Comparison of ENCODE assay signal across 8 mouse cellular contexts in the genomic region with DNA sequence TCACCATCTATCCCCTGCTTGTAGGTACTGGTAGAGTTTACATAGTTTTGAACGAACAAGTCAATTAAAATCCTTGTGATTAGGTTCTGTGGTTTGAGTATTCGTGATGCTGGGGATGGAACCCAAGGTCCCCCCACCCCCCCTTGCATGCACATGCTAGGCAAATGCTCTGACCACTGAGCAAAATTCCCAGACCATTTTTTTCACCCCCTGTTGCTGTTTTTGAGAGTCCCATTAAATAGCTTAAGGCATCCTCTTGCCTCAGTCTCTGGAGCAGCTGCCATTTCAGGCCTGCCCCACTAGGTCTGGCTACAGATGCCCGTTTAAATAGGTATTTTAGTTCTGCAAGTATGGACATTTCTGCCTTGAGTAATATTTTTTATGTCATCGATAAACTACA. TPM values are rescaled to one million over a fixed set of nuclear protein-coding genes. Genes with fewer than 3 reads are reported as not detected.
DNase-seq lines count a peak whose midpoint lies in the region; ATAC-seq lines count a peak whose summit lies in the region.

No protein-coding gene starts in this region.

- 7% methylated on average over 4 of the region's 4 CpGs for WGBS in kidney, embryonic 16.5 days
- WGBS in hindbrain, embryonic 14.5 days, result 11% methylated on average over 4 of the region's 4 CpGs
- WGBS in midbrain, embryonic 15.5 days, result 7% methylated on average over 4 of the region's 4 CpGs

- H3K27me3 ChIP-seq in kidney, embryonic 16.5 days (ENCODE audit: insufficient read depth, low read length), result no peaks in the 10 kb centered on the region
- no peaks in the 10 kb centered on the region for H3K27me3 ChIP-seq in hindbrain, embryonic 14.5 days (ENCODE audit: control insufficient read depth, insufficient read depth, low read length)
- no peaks in the 10 kb centered on the region for H3K27me3 ChIP-seq in midbrain, embryonic 15.5 days (replicated peaks)

- H3K27ac ChIP-seq in kidney, embryonic 16.5 days (ENCODE audit: low read length), result no peak overlapping the region
- no peak overlapping the region for H3K27ac ChIP-seq in hindbrain, embryonic 14.5 days
- no peak overlapping the region for H3K27ac ChIP-seq in midbrain, embryonic 15.5 days

- peak overlapping the region; percentile 69 for H3K4me3 ChIP-seq in kidney, embryonic 16.5 days (ENCODE audit: low read length)
- peak overlapping the region; percentile 52 for H3K4me3 ChIP-seq in hindbrain, embryonic 14.5 days (replicated peaks; ENCODE audit: low read length)
- peak overlapping the region; percentile 51 for H3K4me3 ChIP-seq in midbrain, embryonic 15.5 days

- H3K9me3 ChIP-seq in kidney, embryonic 16.5 days (ENCODE audit: low read length), result no peaks in the 10 kb centered on the region
- H3K9me3 ChIP-seq in hindbrain, embryonic 14.5 days (ENCODE audit: control insufficient read depth, low read length), result no peaks in the 10 kb centered on the region
- no peaks in the 10 kb centered on the region for H3K9me3 ChIP-seq in midbrain, embryonic 15.5 days

- ATAC-seq in kidney, embryonic 16.5 days (ENCODE audit: low FRiP score, low TSS enrichment), result no peak
- ATAC-seq in hindbrain, embryonic 14.5 days (ENCODE audit: low FRiP score), result no peak
- ATAC-seq in midbrain, embryonic 15.5 days (replicated peaks), result no peak
- ATAC-seq in megakaryocyte progenitor cell, adult 5-6 weeks (replicated peaks; ENCODE audit: poor library complexity), result no peak

- H3K4me1 ChIP-seq in kidney, embryonic 16.5 days (ENCODE audit: insufficient read depth, low read length), result peaks cover 9% of the 10 kb centered on the region
- H3K4me1 ChIP-seq in hindbrain, embryonic 14.5 days (replicated peaks; ENCODE audit: control insufficient read depth, insufficient read depth, low read length), result no peaks in the 10 kb centered on the region
- peaks cover 12% of the 10 kb centered on the region for H3K4me1 ChIP-seq in midbrain, embryonic 15.5 days

- DNase-seq in kidney, postnatal 14 days, result no peak
- peak; percentile 19 for DNase-seq in ZHBTc4 (ENCODE audit: low read depth, low spot score)
- no peak for DNase-seq in hindbrain, embryonic 14.5 days (ENCODE audit: low spot score)
- DNase-seq in adrenal gland, postnatal 14 days, result no peak
- DNase-seq in left cerebral cortex, adult 8-10 months (ENCODE audit: low spot score in 2 of 2), result no peak

- peaks cover 30% of the 10 kb centered on the region for H3K36me3 ChIP-seq in kidney, embryonic 16.5 days (ENCODE audit: insufficient read depth, low read length)
- H3K36me3 ChIP-seq in hindbrain, embryonic 14.5 days (replicated peaks; ENCODE audit: control insufficient read depth, insufficient read depth), result 0 out of 2 replicates have a peak, but pooled peaks cover 3% of the 10 kb centered on the region
- H3K36me3 ChIP-seq in midbrain, embryonic 15.5 days (replicated peaks), result no peaks in the 10 kb centered on the region

- H3K4me2 ChIP-seq in kidney, embryonic 16.5 days (replicated peaks; ENCODE audit: low read depth, low read length), result peak overlapping the region; percentile 52
- H3K4me2 ChIP-seq in hindbrain, embryonic 14.5 days (replicated peaks), result peak overlapping the region; percentile 67
- peak overlapping the region; percentile 76 for H3K4me2 ChIP-seq in midbrain, embryonic 15.5 days

- H3K9ac ChIP-seq in kidney, embryonic 16.5 days (replicated peaks; ENCODE audit: low read length), result peak overlapping the region; percentile 79
- peak overlapping the region; percentile 55 for H3K9ac ChIP-seq in hindbrain, embryonic 14.5 days
- no peak overlapping the region for H3K9ac ChIP-seq in midbrain, embryonic 15.5 days

RNA-seq across cellular contexts. Expression of gene Top2a, which starts 0.9 kb away (rescaled TPM):
- polyA plus RNA-seq in kidney, embryonic 16.5 days (2015; fragmentation: Nextera tagmentation; extraction: Ambion mirVana), result 213 and 252 TPM in 2 replicates
- 34.2 and 42.4 TPM in 2 replicates for polyA plus RNA-seq in hindbrain, embryonic 14.5 days (2014; fragmentation: Nextera tagmentation; extraction: Ambion mirVana)
- polyA plus RNA-seq in midbrain, embryonic 15.5 days (2015; fragmentation: Nextera tagmentation; extraction: Ambion mirVana), result 31.8 and 33.9 TPM in 2 replicates
- total RNA-seq in adrenal gland, postnatal 14 days (2021), result 52.0 and 70.5 TPM in 2 replicates
- 284 and 285 TPM in 2 replicates for total RNA-seq in megakaryocyte progenitor cell, adult 5-6 weeks (2015)
- 584 and 646 TPM in 2 replicates for total RNA-seq in megakaryocyte progenitor cell, adult 5-6 weeks (2017)
- 1 to 10 TPM in 3 of 4 experiments, under 1 TPM in 1; 0.94 to 2.5 (median 1.4) TPM for total RNA-seq in left cerebral cortex, adult 8-10 months (2022)

RNA-seq across cellular contexts. Expression of gene Igfbp4, which starts 17.9 kb away (rescaled TPM):
- 771 and 832 TPM in 2 replicates for polyA plus RNA-seq in kidney, embryonic 16.5 days (2015; fragmentation: Nextera tagmentation; extraction: Ambion mirVana)
- 127 and 142 TPM in 2 replicates for polyA plus RNA-seq in hindbrain, embryonic 14.5 days (2014; fragmentation: Nextera tagmentation; extraction: Ambion mirVana)
- polyA plus RNA-seq in midbrain, embryonic 15.5 days (2015; fragmentation: Nextera tagmentation; extraction: Ambion mirVana), result 136 and 154 TPM in 2 replicates
- total RNA-seq in adrenal gland, postnatal 14 days (2021), result 112 and 219 TPM in 2 replicates
- 188 and 211 TPM in 2 replicates for total RNA-seq in megakaryocyte progenitor cell, adult 5-6 weeks (2015)
- 327 and 329 TPM in 2 replicates for total RNA-seq in megakaryocyte progenitor cell, adult 5-6 weeks (2017)
- 10 to 100 TPM; 66.1 to 77.1 (median 71.3) TPM for total RNA-seq in left cerebral cortex, adult 8-10 months (2022)

RNA-seq across cellular contexts. Expression of gene Gjd3, which starts 40.3 kb away (rescaled TPM):
- polyA plus RNA-seq in kidney, embryonic 16.5 days (2015; fragmentation: Nextera tagmentation; extraction: Ambion mirVana), result 0.59 TPM in 1 of 2 replicates, not detected in the other
- polyA plus RNA-seq in hindbrain, embryonic 14.5 days (2014; fragmentation: Nextera tagmentation; extraction: Ambion mirVana), result 0.60 and 1.4 TPM in 2 replicates
- polyA plus RNA-seq in midbrain, embryonic 15.5 days (2015; fragmentation: Nextera tagmentation; extraction: Ambion mirVana), result 1.4 and 2.4 TPM in 2 replicates
- not detected in 2 replicates for total RNA-seq in adrenal gland, postnatal 14 days (2021)
- not detected in 2 replicates for total RNA-seq in megakaryocyte progenitor cell, adult 5-6 weeks (2015)
- not detected in 2 replicates for total RNA-seq in megakaryocyte progenitor cell, adult 5-6 weeks (2017)
- total RNA-seq in left cerebral cortex, adult 8-10 months (2022), result 1 to 10 TPM; 1.2 to 1.8 (median 1.4) TPM

Comparison
In these comparisons a context has a peak if more than half of its experiments do, and no peak if none do; other contexts are left out.
1. RNA of gene Top2a, which starts 0.9 kb away (total RNA-seq): 284 to 646 TPM in megakaryocyte progenitor cell, adult 5-6 weeks and 52.0 to 70.5 TPM in adrenal gland, postnatal 14 days; 0.94 to 2.5 TPM in left cerebral cortex, adult 8-10 months; every median in the first group is over 10 times any median in the second.
2. Peak in every context shown above with its lines, with median percentiles within 50 percentile points of each other: H3K4me2 ChIP-seq and H3K4me3 ChIP-seq.